Mouse (Mus musculus) heart, postnatal 10 days (tissue): Measurements from ENCODE around the gene Dus2. TPM values are rescaled to one million over a fixed set of nuclear protein-coding genes. Genes with fewer than 3 reads are reported as not detected.

Experiments
- DNase-seq, 2 experiments: peaks; one replicate each; pipeline ENCODE4 v3.0.0; 2021
- intact Hi-C: fragments of 180-260 bp; cut with DNase I; formaldehyde crosslinking; loops from one replicate; pipeline ENCODE4 v1.15.1; 2025
- microRNA-seq, 2 experiments: library from miRNA; unstranded; fragments of <30 nt; microRNA quantifications; one replicate each; pipeline ENCODE4 v1.2.0; 2022
- total RNA-seq, 2 experiments: library from RNA; stranded (reverse); gene quantifications; 2 replicates each; pipeline ENCODE4 v1.2.3; 2021

Gene Dus2
- total RNA-seq, 2 experiments from 2014 or later, result 8.4 to 8.5 TPM

DNA sequence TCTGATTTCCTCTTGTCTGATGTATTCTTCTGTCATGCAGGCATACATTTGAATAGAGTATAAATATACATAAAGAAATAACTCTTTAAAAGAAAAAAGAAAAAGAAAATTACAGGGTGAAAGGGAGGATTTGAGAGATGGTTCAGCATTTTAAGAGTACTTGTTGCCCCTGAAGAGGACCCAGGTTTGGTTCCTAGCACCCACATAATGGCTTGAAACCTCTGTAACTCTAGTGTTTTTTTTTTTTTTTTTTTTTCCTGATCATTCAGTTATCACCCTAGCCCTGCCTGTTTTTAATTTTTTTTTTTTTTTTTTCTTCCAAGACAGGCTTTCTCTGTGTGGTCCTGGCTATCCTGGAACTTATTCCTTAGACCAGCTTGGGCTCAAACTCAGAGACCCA, 81.0 kb downstream of the Dus2 start:
- no peak for DNase-seq
- intact Hi-C loops, result no loop called here

- intact Hi-C loops, result no loop called here
- no peak for DNase-seq
These were observed 83.1 kb downstream of the Dus2 start for GRCm38 (mm10) chr8:106074236-106074635.

- intact Hi-C loops, result no loop called here
- no peak for DNase-seq
These were observed 83.5 kb downstream of the Dus2 start for GRCm38 (mm10) chr8:106074659-106075058.

DNA sequence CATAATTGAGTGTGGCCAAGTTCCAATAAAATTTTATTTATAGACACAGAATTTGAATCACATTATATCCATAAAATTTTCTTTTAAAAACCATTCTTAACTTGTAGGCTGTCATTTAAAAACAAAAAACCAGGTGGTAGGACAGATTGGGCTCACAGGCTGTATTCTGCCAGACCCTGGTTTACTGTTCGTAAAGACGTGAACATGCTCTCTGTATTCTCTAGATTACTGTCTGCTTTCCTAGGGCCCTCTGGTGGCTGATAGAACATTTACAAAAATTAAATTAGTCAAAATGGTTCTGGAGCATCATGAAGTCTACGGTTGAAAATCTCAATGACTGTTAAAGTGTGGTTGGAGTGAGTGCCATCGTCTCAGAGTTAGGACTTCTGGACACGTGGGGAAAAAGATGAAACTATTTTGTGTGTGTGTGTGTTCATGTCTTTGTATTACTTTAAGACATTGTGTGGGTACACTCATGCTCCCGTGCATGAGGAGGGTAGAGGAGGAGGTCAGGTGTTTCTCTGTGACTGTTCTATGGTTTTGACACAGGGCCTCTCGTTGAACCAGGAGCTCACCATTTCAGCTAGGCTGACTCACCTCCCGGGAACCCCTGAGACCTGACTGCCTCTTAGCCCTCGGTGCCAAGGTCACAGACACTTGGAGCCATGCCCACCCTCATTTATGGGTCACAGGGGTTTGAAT, 84.2 kb downstream of the Dus2 start:
- no peak for DNase-seq
- intact Hi-C loops, result no loop called here

- no peak for DNase-seq
- intact Hi-C loops, result no loop called here
These were observed 84.7 kb downstream of the Dus2 start for GRCm38 (mm10) chr8:106075863-106076174.

- intact Hi-C loops, result no loop called here
- DNase-seq, result peak; percentile 45 to 51
These were observed 85.5 kb downstream of the Dus2 start for GRCm38 (mm10) chr8:106076612-106077011.

DNA sequence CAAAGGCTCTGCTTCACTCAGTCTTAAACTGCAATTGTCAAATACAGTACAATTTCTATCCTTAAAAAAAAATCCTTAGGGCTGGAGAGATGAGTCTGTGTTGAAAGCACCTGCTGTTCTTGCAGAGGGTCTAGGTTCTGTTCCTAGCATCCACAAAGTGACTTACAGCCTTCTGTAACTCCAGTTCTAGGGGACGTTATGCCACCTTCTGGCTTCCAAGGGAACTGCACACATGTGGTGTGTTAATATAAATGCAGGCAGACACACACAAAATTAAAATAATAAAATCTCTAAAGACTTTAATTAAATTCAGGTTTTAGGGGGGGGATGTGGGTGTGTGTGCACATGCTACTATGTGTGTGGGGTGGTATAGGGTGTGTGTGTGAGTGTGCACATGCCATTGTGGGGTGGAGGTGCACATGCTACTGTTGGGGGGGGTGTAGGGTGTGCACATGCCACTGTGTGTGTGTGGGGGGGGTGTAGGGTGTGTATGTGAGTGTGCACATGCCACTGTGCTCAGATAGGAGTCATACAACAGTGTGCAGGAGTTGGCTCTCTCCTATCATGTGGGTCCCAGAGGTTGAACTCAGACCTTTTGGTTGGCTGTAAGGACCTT, 86.4 kb downstream of the Dus2 start:
- DNase-seq, result no peak
- intact Hi-C loops, result no loop called here

DNA sequence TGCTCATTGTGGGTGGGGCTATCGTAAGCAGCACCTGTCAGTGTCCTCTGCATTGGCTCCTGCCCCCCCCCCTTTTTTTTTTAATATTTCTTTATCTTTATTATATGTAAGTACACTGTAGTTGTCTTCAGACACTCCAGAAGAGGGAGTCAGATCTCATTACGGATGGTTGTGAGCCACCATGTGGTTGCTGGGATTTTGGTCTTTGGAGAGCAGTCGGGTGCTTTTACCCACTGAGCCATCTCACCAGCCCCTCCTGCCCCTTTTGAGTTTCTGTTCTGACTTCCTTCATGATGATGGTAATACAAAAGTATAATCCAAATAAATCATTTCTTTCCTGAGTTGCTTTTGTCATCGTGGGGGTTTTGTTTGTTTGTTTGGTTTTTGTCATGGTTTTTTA, 111.2 kb downstream of the Dus2 start:
- no peak for DNase-seq
- intact Hi-C loops, result no loop called here

Small RNA genes within 50 kb of the gene (microRNA-seq; reads per million reads assigned to microRNA genes)
- 0 to 0.24 reads per million in 2 experiments for gene Mir7074

Other genes starting within 250 kb of the Dus2 start
- 1 to 10 TPM; 4.6 to 9.9 TPM for gene Gfod2, start 232.7 kb upstream of the Dus2 start, total RNA-seq
- gene Ranbp10, start 164.0 kb upstream of the Dus2 start, total RNA-seq, result 10 to 100 TPM; 24.2 to 24.5 TPM
- not detected for gene Tsnaxip1, start 163.6 kb upstream of the Dus2 start, total RNA-seq
- gene Cenpt, start 138.1 kb upstream of the Dus2 start, total RNA-seq, result 1 to 10 TPM; 8.4 to 8.5 TPM
- 10 to 100 TPM; 27.5 to 31.9 TPM for gene Thap11, start 136.2 kb upstream of the Dus2 start, total RNA-seq
- gene Nutf2, start 130.8 kb upstream of the Dus2 start, total RNA-seq, result 10 to 100 TPM; 41.9 to 46.2 TPM
- 10 to 100 TPM; 30.9 to 32.5 TPM for gene Edc4, start 110.5 kb upstream of the Dus2 start, total RNA-seq
- not detected for gene Nrn1l, start 97.8 kb upstream of the Dus2 start, total RNA-seq
- gene Pskh1, start 90.9 kb upstream of the Dus2 start, total RNA-seq, result 10 to 100 TPM; 20.9 to 22.5 TPM
- under 1 TPM; 0.35 to 0.48 TPM for gene Ctrl, start 57.5 kb upstream of the Dus2 start, total RNA-seq
- 10 to 100 TPM; 81.1 to 88.5 TPM for gene Psmb10, start 52.9 kb upstream of the Dus2 start, total RNA-seq
- gene Lcat, start 48.0 kb upstream of the Dus2 start, total RNA-seq, result under 1 TPM; 0.64 to 0.77 TPM
- 10 to 100 TPM; 59.1 to 70.0 TPM for gene Slc12a4, start 25.2 kb upstream of the Dus2 start, total RNA-seq
- not detected for gene Dpep3, start 11.9 kb upstream of the Dus2 start, total RNA-seq
- not detected for gene Dpep2nb, start 14.6 kb downstream of the Dus2 start, total RNA-seq
- 10 to 100 TPM in 1 of 2 experiments, 1 to 10 TPM in 1; 9.5 to 10.5 TPM for gene Ddx28, start 20.5 kb downstream of the Dus2 start, total RNA-seq
- gene Nfatc3, start 67.5 kb downstream of the Dus2 start, total RNA-seq, result 10 to 100 TPM; 26.5 to 27.3 TPM
- 1 to 10 TPM in 1 of 2 experiments, under 1 TPM in 1; 0.64 to 1.2 TPM for gene Esrp2, start 145.6 kb downstream of the Dus2 start, total RNA-seq
- 1 to 10 TPM; 6.9 to 8.0 TPM for gene Pla2g15, start 159.1 kb downstream of the Dus2 start, total RNA-seq
- gene Slc7a6, start 177.5 kb downstream of the Dus2 start, total RNA-seq, result 10 to 100 TPM; 17.8 to 20.3 TPM
- 10 to 100 TPM; 15.2 to 15.8 TPM for gene Slc7a6os, start 219.6 kb downstream of the Dus2 start, total RNA-seq
- gene Prmt7, start 219.6 kb downstream of the Dus2 start, total RNA-seq, result 10 to 100 TPM; 21.6 to 24.0 TPM